Mouse (Mus musculus) stomach, embryonic 14.5 days (tissue): Measurements from ENCODE around the gene Rgs19. TPM values are rescaled to one million over a fixed set of nuclear protein-coding genes. Genes with fewer than 3 reads are reported as not detected.

ENCODE experiments used
- ATAC-seq: fragments of 200-750 bp; cut with Nextera tagmentation; 2 replicates; pipeline ENCODE4 v1.8.0; 2017; ENCODE audit warnings: low read depth, moderate TSS enrichment; ENCODE audit not compliant: insufficient number of reproducible peaks, insufficient read depth, low FRiP score
- H3K27ac ChIP-seq: fragments of 300-500 bp; sonication (generic); 2 replicates; pipeline ENCODE4 v1.5.1; 2014; ENCODE audit warnings: mild to moderate bottlenecking, low read length, moderate library complexity, mixed read lengths
- H3K27me3 ChIP-seq: fragments of 300-500 bp; sonication (generic); 2 replicates; pipeline ENCODE4 v1.6.1; 2014; ENCODE audit warnings: low read length, control low read depth, mixed read lengths; ENCODE audit not compliant: control insufficient read depth, insufficient read depth
- H3K36me3 ChIP-seq: fragments of 300-500 bp; sonication (generic); 2 replicates; pipeline ENCODE4 v1.6.1; 2014; ENCODE audit warnings: mild to moderate bottlenecking, control low read depth, low read length, moderate library complexity, mixed read lengths; ENCODE audit not compliant: control insufficient read depth, insufficient read depth
- H3K4me1 ChIP-seq: fragments of 300-500 bp; sonication (generic); 2 replicates; pipeline ENCODE4 v1.6.1; 2014; ENCODE audit warnings: low read length, control low read depth, mixed read lengths; ENCODE audit not compliant: control insufficient read depth, insufficient read depth
- H3K4me2 ChIP-seq: fragments of 300-500 bp; sonication (generic); replicated peaks from 2 replicates; pipeline ENCODE4 v1.6.1; 2014; ENCODE audit warnings: low read depth, low read length, control low read depth
- H3K4me3 ChIP-seq: fragments of 300-500 bp; sonication (generic); 2 replicates; pipeline ENCODE4 v1.5.1; 2014; ENCODE audit warnings: low read depth, low read length, control low read depth
- H3K9ac ChIP-seq: fragments of 300-500 bp; sonication (generic); replicated peaks from 2 replicates; pipeline ENCODE4 v1.6.1; 2014; ENCODE audit warnings: low read depth, mild to moderate bottlenecking, control low read depth, low read length, moderate library complexity, mixed read lengths
- H3K9me3 ChIP-seq: fragments of 300-500 bp; sonication (generic); 2 replicates; pipeline ENCODE4 v1.6.1; 2016; ENCODE audit warnings: low read depth, low read length, control low read depth; ENCODE audit not compliant: control insufficient read depth
- WGBS: fragments of 180-500 bp; shearing (Covaris S2); extraction: QIAGEN DNeasy Blood & Tissue Kit; methylation state at CpG from one replicate; pipeline ENCODE4 v1.1.7; 2014; 5-methylcytosine and 5-hydroxymethylcytosine counted together
- polyA plus RNA-seq: library from polyadenylated mRNA; unstranded; fragments of >200 nt; fragmentation: Nextera tagmentation; extraction: Ambion mirVana; gene quantifications from 2 replicates; pipeline ENCODE4 v1.2.1, GENCODE M21; 2014

Gene Rgs19
- polyA plus RNA-seq, 1 experiment from 2014 or later, result 88.8 TPM

DNA sequence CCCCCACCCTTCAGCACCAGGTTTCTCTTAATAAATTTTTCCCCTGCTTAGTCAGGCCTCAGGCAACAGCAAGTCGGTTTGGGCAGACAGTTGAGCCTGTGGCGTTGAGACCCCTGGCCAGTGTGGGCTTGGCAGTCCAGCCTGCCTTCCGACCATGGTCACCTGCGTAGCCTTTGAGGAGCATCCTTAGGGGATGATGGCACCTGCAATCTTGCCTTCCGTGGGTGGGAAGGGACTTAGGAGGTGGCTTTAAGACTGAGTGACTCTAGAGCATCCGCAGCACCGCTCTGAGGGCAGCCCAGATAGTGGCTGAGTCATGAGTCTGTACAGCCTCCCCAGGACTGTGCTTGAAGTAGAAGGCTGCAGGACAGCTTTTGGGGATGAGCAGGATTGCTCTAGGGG is 13.1 kb downstream of the Rgs19 start:
- Histone ChIP-seq H3K4me3 (peak overlapping the region; percentile 68), H3K9ac (peak overlapping the region; percentile 82), H3K4me1 (peaks cover 8% of the 10 kb centered on the region; the same call in 1 of the 2 replicates), H3K27ac (peak overlapping the region; percentile 52; the same call in 1 of the 2 replicates), H3K27me3 (no peaks in the 10 kb centered on the region), H3K9me3 (no peaks in the 10 kb centered on the region), H3K36me3 (no peaks in the 10 kb centered on the region), H3K4me2 (peak overlapping the region; percentile 91)
- 16% methylated on average over 7 of the region's 7 CpGs for WGBS
- no peak for ATAC-seq

DNA sequence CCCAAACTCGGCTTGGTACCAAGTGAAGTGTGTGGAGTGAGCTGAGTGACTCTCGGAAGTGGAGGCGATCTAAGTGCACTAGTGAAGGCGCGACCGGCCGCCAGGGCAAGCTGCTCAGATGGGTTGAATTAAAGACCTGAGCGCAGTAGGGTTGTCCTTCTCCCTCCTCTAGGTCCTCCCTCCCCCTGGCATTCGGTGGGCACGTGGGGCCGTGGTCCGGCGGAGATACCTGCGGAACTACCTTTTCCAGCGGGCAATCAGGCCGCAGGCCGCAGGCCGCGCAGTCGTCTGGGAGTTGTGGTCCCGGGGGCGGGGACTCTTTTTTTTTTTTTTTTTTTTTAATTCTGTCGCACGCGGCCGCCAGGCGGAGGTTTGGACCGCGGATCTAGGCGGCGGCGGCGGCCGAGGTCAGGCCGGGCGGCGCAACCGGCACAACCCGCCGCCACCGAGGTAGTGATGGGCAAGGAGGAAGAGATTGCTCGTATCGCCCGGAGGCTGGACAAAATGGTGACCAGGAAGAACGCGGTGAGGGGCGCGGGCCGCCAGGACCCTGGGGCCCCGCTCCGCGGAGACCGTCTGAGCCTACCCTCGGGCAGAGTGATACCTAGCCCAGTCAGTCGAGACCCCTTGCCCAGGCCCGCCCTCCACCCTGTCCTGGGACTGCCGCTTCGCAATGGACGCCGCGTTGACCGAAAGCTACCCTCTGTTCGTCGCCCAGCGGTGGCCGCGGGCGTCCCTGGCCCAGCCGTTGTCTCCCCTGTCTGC is 13.6 kb downstream of the Rgs19 start, which contains the start of gene Tcea2:
TSS of gene Tcea2 (plus strand) at position 360 of the 765 bp plus-strand sequence.
- ATAC-seq, result peak; percentile 21; the same call in 1 of the 2 replicates
- Histone ChIP-seq H3K27ac (peak within 1 kb of the TSS; percentile 52; the same call in 1 of the 2 replicates), H3K4me1 (peaks cover 8% of the 10 kb centered on the region; the same call in 1 of the 2 replicates), H3K4me2 (peak within 1 kb of the TSS; percentile 91), H3K36me3 (no peaks in the 10 kb centered on the region), H3K9ac (peak within 1 kb of the TSS; percentile 82), H3K27me3 (no peaks in the 10 kb centered on the region), H3K9me3 (no peaks in the 10 kb centered on the region), H3K4me3 (peak within 1 kb of the TSS; percentile 68)
- WGBS, result under 1% methylated on average over 62 of the region's 69 CpGs

DNA sequence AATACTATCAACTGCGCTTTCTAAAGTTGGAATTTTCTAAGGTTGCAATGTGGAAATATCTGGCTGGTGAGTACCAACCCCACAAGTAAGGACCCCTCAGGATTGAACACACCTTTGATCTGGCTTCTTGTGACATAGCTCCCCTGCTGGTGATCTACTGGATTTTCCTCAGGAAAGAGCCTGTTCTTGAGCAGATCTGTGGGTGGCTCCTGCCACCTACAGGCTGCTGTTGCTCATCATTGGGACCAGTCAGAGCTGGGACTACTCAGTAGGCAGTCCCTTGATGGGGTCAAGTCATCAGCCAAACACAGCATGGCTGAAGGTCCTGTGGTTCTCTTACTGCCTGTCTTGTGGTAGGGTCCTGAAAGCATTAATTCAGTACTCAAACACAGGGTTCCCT is 15.0 kb downstream of the Rgs19 start:
- H3K36me3 ChIP-seq, result no peaks in the 10 kb centered on the region
- H3K4me3 ChIP-seq, result no peak overlapping the region
- H3K4me2 ChIP-seq, result no peak overlapping the region
- ATAC-seq, result peak; percentile 76; the same call in 1 of the 2 replicates
- H3K9ac ChIP-seq, result no peak overlapping the region
- no peaks in the 10 kb centered on the region for H3K9me3 ChIP-seq
- no peaks in the 10 kb centered on the region for H3K27me3 ChIP-seq
- WGBS, result 36% methylated on average over 1 of the region's 1 CpGs
- no peak overlapping the region for H3K27ac ChIP-seq
- H3K4me1 ChIP-seq, result peaks cover 8% of the 10 kb centered on the region; the same call in 1 of the 2 replicates

DNA sequence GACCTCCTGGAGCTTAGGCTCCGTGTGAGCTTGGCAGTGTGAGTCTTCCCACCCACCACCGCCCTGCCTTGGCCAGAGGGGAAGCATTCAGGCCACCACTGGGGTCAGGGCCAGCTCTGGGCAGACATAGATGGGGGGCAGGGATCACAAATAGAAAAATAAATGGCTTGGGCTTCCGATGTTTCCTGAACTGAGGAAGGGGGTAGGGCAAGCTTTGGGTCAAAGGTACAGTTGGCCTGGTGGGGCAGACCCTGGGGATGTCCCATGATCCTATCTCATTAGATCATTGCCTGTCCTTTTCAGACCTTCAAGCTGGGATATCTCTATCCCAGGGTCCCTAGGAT is 16.1 kb downstream of the Rgs19 start:
- Histone ChIP-seq H3K36me3 (no peaks in the 10 kb centered on the region), H3K4me3 (no peak overlapping the region), H3K4me1 (peaks cover 8% of the 10 kb centered on the region; the same call in 1 of the 2 replicates), H3K9ac (no peak overlapping the region), H3K4me2 (no peak overlapping the region), H3K9me3 (no peaks in the 10 kb centered on the region), H3K27me3 (peaks cover 4% of the 10 kb centered on the region), H3K27ac (peak overlapping the region; percentile 48; the same call in 1 of the 2 replicates)
- 36% methylated on average over 3 of the region's 3 CpGs for WGBS
- ATAC-seq, result no peak

DNA sequence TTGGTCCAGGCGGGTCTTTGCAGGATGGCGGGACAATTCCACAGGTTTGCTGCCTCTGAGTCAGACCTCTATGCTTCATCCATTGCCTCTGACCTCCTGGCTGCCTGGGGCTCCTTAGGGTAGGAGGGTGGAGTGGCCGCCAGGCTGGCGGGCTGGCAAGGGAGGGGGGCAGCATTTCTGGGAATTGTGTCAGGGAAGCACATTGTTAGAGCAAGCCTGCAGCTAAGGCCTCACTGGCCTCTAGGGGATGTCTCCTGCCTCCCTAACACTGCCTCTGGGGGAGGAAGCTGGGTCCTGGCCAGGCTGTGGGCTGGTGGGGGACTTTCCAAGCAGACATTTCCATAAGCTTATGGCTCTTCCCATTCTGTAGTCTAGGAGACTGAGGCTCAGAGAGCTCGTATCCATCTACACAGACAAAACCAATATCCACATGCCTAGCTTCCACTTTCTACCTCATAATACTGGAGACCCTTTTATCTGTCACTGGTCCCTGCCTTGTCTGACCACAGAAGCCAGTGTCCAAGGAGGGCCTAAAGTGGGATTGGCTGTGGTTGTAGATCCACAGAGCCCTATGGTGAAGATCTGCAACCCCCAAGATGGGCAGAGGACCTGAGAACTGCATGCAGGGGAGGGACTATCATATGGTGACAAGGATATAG is 16.6 kb downstream of the Rgs19 start:
- Histone ChIP-seq H3K9me3 (no peaks in the 10 kb centered on the region), H3K4me3 (no peak overlapping the region), H3K4me2 (no peak overlapping the region), H3K4me1 (peaks cover 8% of the 10 kb centered on the region; the same call in 1 of the 2 replicates), H3K27ac (peak overlapping the region; percentile 48; the same call in 1 of the 2 replicates), H3K9ac (no peak overlapping the region), H3K36me3 (no peaks in the 10 kb centered on the region), H3K27me3 (peaks cover 9% of the 10 kb centered on the region)
- 64% methylated on average over 5 of the region's 5 CpGs for WGBS
- ATAC-seq, result no peak

DNA sequence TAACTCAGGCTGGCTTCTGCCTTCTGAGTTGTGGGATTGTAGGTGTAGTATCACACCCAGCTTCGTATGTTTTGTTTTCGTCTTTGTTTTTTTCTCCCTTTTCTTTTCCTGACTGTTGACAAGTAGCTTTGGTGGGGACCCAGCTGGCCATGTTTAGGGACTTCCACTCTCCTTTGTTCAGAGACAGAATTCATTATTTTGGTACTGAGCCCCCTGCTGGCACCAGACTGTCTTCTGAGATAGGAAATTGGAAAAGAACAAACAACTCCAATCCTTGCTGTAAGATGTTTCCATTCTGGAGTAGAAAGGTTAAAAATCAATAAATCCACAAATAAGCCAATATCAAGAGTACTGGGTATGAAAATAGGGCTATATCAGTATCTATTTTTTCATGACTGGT is 17.4 kb downstream of the Rgs19 start:
- no peak overlapping the region for H3K4me3 ChIP-seq
- H3K27ac ChIP-seq, result no peak overlapping the region
- WGBS, result 60% methylated on average over 2 of the region's 2 CpGs
- H3K27me3 ChIP-seq, result peaks cover 17% of the 10 kb centered on the region
- no peak overlapping the region for H3K9ac ChIP-seq
- no peak for ATAC-seq
- peaks cover 8% of the 10 kb centered on the region; the same call in 1 of the 2 replicates for H3K4me1 ChIP-seq
- H3K9me3 ChIP-seq, result no peaks in the 10 kb centered on the region
- H3K36me3 ChIP-seq, result no peaks in the 10 kb centered on the region
- no peak overlapping the region for H3K4me2 ChIP-seq

DNA sequence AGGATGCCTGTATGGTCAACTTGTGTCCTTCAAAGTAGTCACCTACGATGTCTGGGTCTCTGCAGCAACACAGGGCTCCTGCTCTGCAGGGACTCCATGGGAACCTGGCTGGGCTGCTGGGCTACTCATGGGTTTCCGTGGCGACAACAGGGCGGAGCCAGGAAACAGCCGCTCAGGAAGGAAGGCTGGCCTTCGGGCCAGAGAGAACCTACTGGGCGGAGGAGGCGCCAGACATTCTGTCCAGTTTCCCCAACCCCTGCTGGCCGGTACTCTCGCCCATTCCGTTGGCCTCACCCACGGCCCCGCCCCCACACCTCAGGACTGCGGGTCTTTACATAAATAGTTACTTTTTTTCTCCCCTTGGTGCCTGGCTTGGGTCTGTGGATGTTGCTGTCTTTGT is 18.3 kb downstream of the Rgs19 start:
- Histone ChIP-seq H3K27ac (no peak overlapping the region), H3K36me3 (no peaks in the 10 kb centered on the region), H3K4me3 (no peak overlapping the region), H3K9ac (no peak overlapping the region), H3K4me2 (peak overlapping the region; percentile 33; the same call in 1 of the 2 replicates), H3K4me1 (peaks cover 8% of the 10 kb centered on the region; the same call in 1 of the 2 replicates), H3K9me3 (no peaks in the 10 kb centered on the region), H3K27me3 (peaks cover 27% of the 10 kb centered on the region)
- ATAC-seq, result no peak
- 5% methylated on average over 14 of the region's 14 CpGs for WGBS

DNA sequence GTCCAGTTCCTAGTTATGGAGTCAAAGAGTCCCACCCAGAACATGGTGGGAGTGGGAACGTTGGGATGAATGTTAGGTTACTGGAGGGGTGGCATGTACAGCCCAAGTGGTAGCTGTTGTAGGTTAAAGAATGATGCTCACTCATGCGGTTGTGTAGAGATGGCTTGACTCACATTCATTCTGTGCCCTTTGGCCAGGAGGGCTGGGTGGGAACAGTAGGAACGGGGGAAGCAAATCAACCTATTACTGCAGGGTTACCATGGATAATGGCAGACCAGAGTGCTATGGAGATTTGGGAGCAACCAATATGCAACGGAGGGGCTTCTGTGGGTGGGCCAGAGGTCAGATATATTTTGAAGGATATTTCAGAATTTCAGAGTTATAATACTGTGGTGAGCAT is 18.8 kb downstream of the Rgs19 start:
- no peaks in the 10 kb centered on the region for H3K36me3 ChIP-seq
- H3K27ac ChIP-seq, result no peak overlapping the region
- no peaks in the 10 kb centered on the region for H3K9me3 ChIP-seq
- peaks cover 32% of the 10 kb centered on the region for H3K27me3 ChIP-seq
- WGBS, result 84% methylated on average over 4 of the region's 4 CpGs
- peaks cover 12% of the 10 kb centered on the region; the same call in 1 of the 2 replicates for H3K4me1 ChIP-seq
- H3K9ac ChIP-seq, result no peak overlapping the region
- no peak for ATAC-seq
- no peak overlapping the region for H3K4me2 ChIP-seq
- H3K4me3 ChIP-seq, result no peak overlapping the region
